Mouse (Mus musculus): ENCODE measurements at regions not wholly inside any gene's neighbourhood (a gene's known extent, or its start where the extent isn't known, plus 50 kb on each side); places are given as distances from the start of the nearest gene placed in this dataset.

DNA sequence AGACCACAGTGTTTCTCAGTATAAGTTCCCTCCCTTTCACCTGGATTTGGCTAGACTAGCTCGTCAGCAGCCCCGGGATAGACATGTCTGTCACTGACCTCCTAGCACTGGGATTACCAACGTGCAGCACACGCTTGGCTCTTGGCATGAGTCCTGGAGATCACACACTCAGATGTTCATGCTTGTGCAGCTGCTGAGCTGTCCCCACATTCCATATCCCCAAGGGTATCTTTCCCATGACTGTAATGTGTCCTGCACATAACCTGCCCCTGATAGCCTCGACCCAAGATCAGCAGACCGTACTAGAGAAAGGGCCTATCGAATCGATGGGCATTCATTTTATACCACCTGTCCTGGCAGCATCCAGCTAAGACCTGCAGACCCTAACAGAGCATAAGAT, 123.4 kb upstream of the Hs6st1 start:
- TF ChIP-seq CTCF (IDR thresholded peaks at IDR 0.05; ENCODE audit: control insufficient read depth, insufficient read depth, insufficient read length) (no peak), MYOG (IDR thresholded peaks at IDR 0.05; ENCODE audit: control insufficient read depth, extremely low read depth, insufficient read length) (no peak), MAX (IDR thresholded peaks at IDR 0.05) (no peak)

Data from C2C12 (cell line).